Mouse (Mus musculus) macrophage (primary cell): Measurements from ENCODE around the gene Dcun1d1. TPM values are rescaled to one million over a fixed set of nuclear protein-coding genes. Genes with fewer than 3 reads are reported as not detected.

Experiments
- H3K27ac ChIP-seq: fragments of 350-480 bp; formaldehyde crosslinking; 2 replicates; pipeline ENCODE4 v1.9.0; 2021
- H3K36me3 ChIP-seq: fragments of 350-480 bp; formaldehyde crosslinking; 2 replicates; pipeline ENCODE4 v1.9.0; 2021; ENCODE audit errors: inconsistent target
- H3K4me3 ChIP-seq: fragments of 350-480 bp; formaldehyde crosslinking; 2 replicates; pipeline ENCODE4 v1.9.0; 2021; ENCODE audit errors: inconsistent target
- H3K79me2 ChIP-seq: fragments of 350-480 bp; formaldehyde crosslinking; 2 replicates; pipeline ENCODE4 v1.9.0; 2021; ENCODE audit errors: inconsistent target
- WGBS: methylation state at CpG from one replicate; pipeline ENCODE4 v1.1.7; 2026; ENCODE audit warnings: inconsistent platforms; ENCODE audit not compliant: missing documents; 5-methylcytosine and 5-hydroxymethylcytosine counted together
- polyA plus RNA-seq: library from polyadenylated mRNA; stranded (reverse); fragments of 250-400 nt; gene quantifications from 3 replicates; pipeline ENCODE4 v1.2.4, GENCODE M21; 2018; ENCODE audit warnings: inconsistent platforms

Gene Dcun1d1
- polyA plus RNA-seq, 1 experiment from 2014 or later = 106 TPM

- Histone ChIP-seq H3K27ac (no peak overlapping the region), H3K36me3 (no peaks in the 10 kb centered on the region), H3K79me2 (peaks cover 29% of the 10 kb centered on the region; the same call in 1 of the 2 replicates), H3K4me3 (no peak overlapping the region)
- WGBS = 7% methylated on average over 7 of the region's 7 CpGs
Observed at GRCm38 (mm10) chr3:35908982-35909680, 28.1 kb downstream of the Dcun1d1 start.

GRCm38 (mm10) chr3:35900555-35901204 is 36.6 kb downstream of the Dcun1d1 start:
- H3K36me3 ChIP-seq = peaks cover 18% of the 10 kb centered on the region; the same call in 1 of the 2 replicates
- H3K27ac ChIP-seq = no peak overlapping the region

GRCm38 (mm10) chr3:35899109-35899508 is 38.1 kb downstream of the Dcun1d1 start:
- Histone ChIP-seq H3K4me3 (no peak overlapping the region), H3K27ac (no peak overlapping the region), H3K79me2 (no peaks in the 10 kb centered on the region), H3K36me3 (peaks cover 18% of the 10 kb centered on the region; the same call in 1 of the 2 replicates)
- 78% methylated on average over 3 of the region's 3 CpGs for WGBS

More at GRCm38 (mm10) chr3:35900555-35901204, 36.6 kb downstream of the Dcun1d1 start:
- 91% methylated on average over 5 of the region's 5 CpGs for WGBS
- no peaks in the 10 kb centered on the region; the same call in 1 of the 2 replicates for H3K79me2 ChIP-seq
- no peak overlapping the region for H3K4me3 ChIP-seq

GRCm38 (mm10) chr3:35897900-35898299 is 39.3 kb downstream of the Dcun1d1 start:
- peaks cover 18% of the 10 kb centered on the region; the same call in 1 of the 2 replicates for H3K36me3 ChIP-seq
- 93% methylated on average over 2 of the region's 2 CpGs for WGBS
- H3K27ac ChIP-seq = no peak overlapping the region
- H3K4me3 ChIP-seq = no peak overlapping the region
- H3K79me2 ChIP-seq = no peaks in the 10 kb centered on the region

GRCm38 (mm10) chr3:35893156-35893555 is 44.1 kb downstream of the Dcun1d1 start:
- no peaks in the 10 kb centered on the region for H3K79me2 ChIP-seq
- H3K36me3 ChIP-seq = 0 out of 2 replicates have a peak, but pooled peaks cover 7% of the 10 kb centered on the region
- no peak overlapping the region for H3K4me3 ChIP-seq
- no peak overlapping the region for H3K27ac ChIP-seq
- 94% methylated on average over 5 of the region's 5 CpGs for WGBS

GRCm38 (mm10) chr3:35891123-35891522 is 46.1 kb downstream of the Dcun1d1 start:
- H3K79me2 ChIP-seq = no peaks in the 10 kb centered on the region
- no peaks in the 10 kb centered on the region for H3K36me3 ChIP-seq
- no peak overlapping the region for H3K4me3 ChIP-seq
- H3K27ac ChIP-seq = no peak overlapping the region
- WGBS = 87% methylated on average over 4 of the region's 4 CpGs

GRCm38 (mm10) chr3:35889531-35889930 is 47.7 kb downstream of the Dcun1d1 start:
- Histone ChIP-seq H3K79me2 (no peaks in the 10 kb centered on the region), H3K27ac (no peak overlapping the region), H3K4me3 (no peak overlapping the region), H3K36me3 (no peaks in the 10 kb centered on the region)
- WGBS = 90% methylated on average over 2 of the region's 2 CpGs

- H3K79me2 ChIP-seq = no peaks in the 10 kb centered on the region
- no peaks in the 10 kb centered on the region for H3K36me3 ChIP-seq
- H3K4me3 ChIP-seq = no peak overlapping the region
- no peak overlapping the region for H3K27ac ChIP-seq
Observed at GRCm38 (mm10) chr3:35883267-35883666, 54.0 kb downstream of the Dcun1d1 start.

- WGBS = 93% methylated on average over 9 of the region's 9 CpGs
- no peaks in the 10 kb centered on the region for H3K79me2 ChIP-seq
- no peaks in the 10 kb centered on the region for H3K36me3 ChIP-seq
- no peak overlapping the region for H3K27ac ChIP-seq
- H3K4me3 ChIP-seq = no peak overlapping the region
Observed at GRCm38 (mm10) chr3:35849326-35849725, 87.9 kb downstream of the Dcun1d1 start.

Other genes starting within 250 kb of the Dcun1d1 start
- 19.9 to 24.6 TPM (median 21.3 TPM) in 3 replicates for gene Atp11b, start 183.3 kb downstream of the Dcun1d1 start, polyA plus RNA-seq
- gene Mccc1, start 63.2 kb upstream of the Dcun1d1 start, polyA plus RNA-seq = 13.3 to 14.3 TPM (median 14.1 TPM) in 3 replicates
- not detected in 3 replicates for gene Ccdc144b, start 116.1 kb upstream of the Dcun1d1 start, polyA plus RNA-seq
- 8.2 to 16.4 TPM (median 13.1 TPM) in 3 replicates for gene Acad9, start 128.5 kb upstream of the Dcun1d1 start, polyA plus RNA-seq
- 2.2 to 4.0 TPM (median 2.6 TPM) in 3 replicates for gene D3Ertd254e, start 213.6 kb upstream of the Dcun1d1 start, polyA plus RNA-seq